Mouse (Mus musculus) stomach, embryonic 14.5 days (tissue): ENCODE measurements around the gene Pltp. TPM values are rescaled to one million over a fixed set of nuclear protein-coding genes. Genes with fewer than 3 reads are reported as not detected.
A peak's percentile ranks its signal among the peaks of the same experiment; 100 is the strongest.
"Not testable (repeated sequence)": the region's sequence is repeated elsewhere in the genome, so short reads cannot be mapped to it uniquely, and the experiment has no call there.

ENCODE experiments used
- ATAC-seq: fragments of 200-750 bp; cut with Nextera tagmentation; 2 replicates; pipeline ENCODE4 v1.8.0; 2017; ENCODE audit warnings: low read depth, moderate TSS enrichment; ENCODE audit not compliant: insufficient number of reproducible peaks, insufficient read depth, low FRiP score
- H3K27ac ChIP-seq: fragments of 300-500 bp; sonication (generic); 2 replicates; pipeline ENCODE4 v1.5.1; 2014; ENCODE audit warnings: mild to moderate bottlenecking, low read length, moderate library complexity, mixed read lengths
- H3K27me3 ChIP-seq: fragments of 300-500 bp; sonication (generic); 2 replicates; pipeline ENCODE4 v1.6.1; 2014; ENCODE audit warnings: low read length, control low read depth, mixed read lengths; ENCODE audit not compliant: control insufficient read depth, insufficient read depth
- H3K36me3 ChIP-seq: fragments of 300-500 bp; sonication (generic); 2 replicates; pipeline ENCODE4 v1.6.1; 2014; ENCODE audit warnings: mild to moderate bottlenecking, control low read depth, low read length, moderate library complexity, mixed read lengths; ENCODE audit not compliant: control insufficient read depth, insufficient read depth
- H3K4me1 ChIP-seq: fragments of 300-500 bp; sonication (generic); 2 replicates; pipeline ENCODE4 v1.6.1; 2014; ENCODE audit warnings: low read length, control low read depth, mixed read lengths; ENCODE audit not compliant: control insufficient read depth, insufficient read depth
- H3K4me2 ChIP-seq: fragments of 300-500 bp; sonication (generic); replicated peaks from 2 replicates; pipeline ENCODE4 v1.6.1; 2014; ENCODE audit warnings: low read depth, low read length, control low read depth
- H3K4me3 ChIP-seq: fragments of 300-500 bp; sonication (generic); 2 replicates; pipeline ENCODE4 v1.5.1; 2014; ENCODE audit warnings: low read depth, low read length, control low read depth
- H3K9ac ChIP-seq: fragments of 300-500 bp; sonication (generic); replicated peaks from 2 replicates; pipeline ENCODE4 v1.6.1; 2014; ENCODE audit warnings: low read depth, mild to moderate bottlenecking, control low read depth, low read length, moderate library complexity, mixed read lengths
- H3K9me3 ChIP-seq: fragments of 300-500 bp; sonication (generic); 2 replicates; pipeline ENCODE4 v1.6.1; 2016; ENCODE audit warnings: low read depth, low read length, control low read depth; ENCODE audit not compliant: control insufficient read depth
- WGBS: fragments of 180-500 bp; shearing (Covaris S2); extraction: QIAGEN DNeasy Blood & Tissue Kit; methylation state at CpG from one replicate; pipeline ENCODE4 v1.1.7; 2014; 5-methylcytosine and 5-hydroxymethylcytosine counted together
- polyA plus RNA-seq: library from polyadenylated mRNA; unstranded; fragments of >200 nt; fragmentation: Nextera tagmentation; extraction: Ambion mirVana; gene quantifications from 2 replicates; pipeline ENCODE4 v1.2.1, GENCODE M21; 2014

Pltp gene
- polyA plus RNA-seq, 1 experiment from 2014 or later, result 53.2 TPM

DNA sequence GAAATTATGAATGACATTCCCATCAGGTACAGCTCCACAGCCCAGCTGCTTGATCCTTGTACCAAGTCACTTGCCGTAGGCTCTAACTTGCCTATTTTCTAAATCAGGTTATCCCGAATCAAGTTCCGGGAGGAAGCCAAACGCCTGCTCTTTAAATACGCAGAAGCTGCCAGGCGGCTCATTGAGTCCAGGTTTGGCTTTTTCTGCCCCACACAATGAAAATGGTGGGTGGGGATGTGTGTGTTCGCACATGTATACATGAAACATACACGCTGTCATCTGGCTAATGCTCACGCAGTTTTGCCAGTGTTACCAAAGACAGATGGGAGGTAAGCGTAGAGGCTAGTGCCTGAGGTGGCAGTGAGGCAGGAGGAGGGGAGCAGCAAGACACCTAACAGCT is 29.1 kb upstream of the Pltp start:
- 94% methylated on average over 10 of the region's 10 CpGs for WGBS
- no peaks in the 10 kb centered on the region for H3K4me1 ChIP-seq
- no peak overlapping the region for H3K27ac ChIP-seq
- no peaks in the 10 kb centered on the region for H3K9me3 ChIP-seq
- peaks cover 89% of the 10 kb centered on the region for H3K36me3 ChIP-seq
- H3K9ac ChIP-seq, result no peak overlapping the region
- H3K27me3 ChIP-seq, result no peaks in the 10 kb centered on the region
- ATAC-seq, result no peak
- no peak overlapping the region for H3K4me3 ChIP-seq
- H3K4me2 ChIP-seq, result no peak overlapping the region

DNA sequence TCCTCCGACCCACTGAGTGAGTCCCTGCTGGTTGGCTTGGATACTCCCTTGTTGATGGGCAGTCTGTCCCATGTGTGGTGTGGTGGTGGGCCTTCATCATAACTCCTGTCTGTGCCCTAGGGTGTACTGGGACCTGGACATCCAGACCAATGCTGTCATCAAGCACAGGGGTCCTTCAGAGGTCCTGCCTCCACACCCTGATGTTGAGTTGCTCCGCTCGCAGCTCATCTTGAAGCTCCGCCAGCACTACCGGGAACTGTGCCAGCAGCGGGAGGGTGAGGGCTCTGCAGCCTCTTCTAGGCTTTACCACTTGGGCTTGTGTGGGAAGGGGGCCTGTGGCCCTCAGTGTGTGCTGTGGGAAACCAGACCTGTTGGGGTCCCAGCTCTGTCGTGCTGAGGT is 28.3 kb upstream of the Pltp start:
- H3K36me3 ChIP-seq, result peaks cover 81% of the 10 kb centered on the region
- H3K4me1 ChIP-seq, result peaks cover 2% of the 10 kb centered on the region; the same call in 1 of the 2 replicates
- no peak overlapping the region for H3K4me2 ChIP-seq
- no peaks in the 10 kb centered on the region for H3K9me3 ChIP-seq
- H3K27ac ChIP-seq, result no peak overlapping the region
- H3K27me3 ChIP-seq, result no peaks in the 10 kb centered on the region
- no peak overlapping the region for H3K9ac ChIP-seq
- WGBS, result 60% methylated on average over 7 of the region's 7 CpGs
- no peak for ATAC-seq
- no peak overlapping the region for H3K4me3 ChIP-seq

DNA sequence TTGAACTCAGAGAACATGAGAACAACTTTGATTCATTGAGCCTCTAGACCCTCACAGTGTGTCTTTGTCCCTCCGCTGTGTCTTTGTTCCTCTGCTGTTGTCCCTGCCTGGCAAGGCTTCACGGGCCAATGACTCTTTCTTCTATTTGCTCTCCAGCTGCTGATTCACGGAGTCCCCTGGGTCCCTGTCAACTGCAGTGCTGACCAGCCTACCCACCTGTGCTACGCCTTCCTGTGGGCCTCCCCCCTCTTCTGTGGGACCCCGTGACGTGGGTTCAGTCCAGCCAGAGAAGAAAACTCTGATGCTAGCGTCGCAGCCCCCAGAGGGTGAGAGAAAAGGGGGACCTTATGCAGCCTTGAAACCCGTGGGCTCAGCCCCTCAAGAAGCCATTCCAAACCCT is 25.1 kb upstream of the Pltp start:
- H3K36me3 ChIP-seq, result peaks cover 50% of the 10 kb centered on the region
- no peak for ATAC-seq
- no peak overlapping the region for H3K4me2 ChIP-seq
- no peak overlapping the region for H3K9ac ChIP-seq
- no peak overlapping the region for H3K4me3 ChIP-seq
- no peaks in the 10 kb centered on the region for H3K27me3 ChIP-seq
- no peak overlapping the region for H3K27ac ChIP-seq
- no peaks in the 10 kb centered on the region for H3K9me3 ChIP-seq
- peaks cover 11% of the 10 kb centered on the region; the same call in 1 of the 2 replicates for H3K4me1 ChIP-seq
- WGBS, result 86% methylated on average over 9 of the region's 9 CpGs

DNA sequence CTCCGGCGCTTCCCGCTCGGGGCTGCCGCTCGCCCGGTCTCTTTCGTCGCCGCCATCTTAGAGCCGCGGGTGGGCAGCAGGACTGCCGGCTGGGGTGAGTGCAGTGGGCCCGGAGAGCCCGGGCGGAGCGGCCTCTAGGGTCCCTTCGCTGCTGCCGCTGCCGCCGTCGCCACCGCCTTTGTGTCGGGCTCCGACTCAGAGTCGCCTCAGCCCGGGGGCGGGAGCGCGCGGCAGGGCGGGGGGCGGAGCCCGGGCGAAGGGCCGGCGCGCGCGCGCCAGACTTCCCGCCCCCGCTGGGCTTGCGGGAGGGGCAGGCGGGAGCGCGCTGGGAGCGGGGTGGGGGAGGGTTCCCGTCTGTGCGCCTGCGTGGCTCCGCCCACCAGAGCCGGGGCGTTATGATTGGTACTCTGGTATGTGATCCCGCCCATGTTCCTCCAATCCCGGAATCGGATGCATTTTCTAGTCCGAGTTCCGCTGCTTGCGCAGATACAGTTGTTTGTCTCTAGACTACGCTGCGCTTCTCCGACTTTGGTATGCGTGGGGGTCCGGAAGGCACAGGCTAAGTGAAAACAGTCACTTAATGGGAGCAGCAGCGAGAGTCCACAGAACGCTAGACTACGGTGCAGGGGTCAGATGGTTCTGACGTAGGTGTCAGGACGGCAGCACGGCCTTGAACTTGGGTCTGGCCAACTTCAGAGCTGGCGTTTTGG is 22.2 kb upstream of the Pltp start:
- peak; percentile 86 for ATAC-seq
- Histone ChIP-seq H3K4me2 (peak overlapping the region; percentile 89), H3K9ac (peak overlapping the region; percentile 100), H3K27ac (peak overlapping the region; percentile 100), H3K4me1 (peaks cover 11% of the 10 kb centered on the region; the same call in 1 of the 2 replicates), H3K36me3 (peaks cover 21% of the 10 kb centered on the region; the same call in 1 of the 2 replicates), H3K27me3 (no peaks in the 10 kb centered on the region), H3K4me3 (peak overlapping the region; percentile 97), H3K9me3 (no peaks in the 10 kb centered on the region)
- whole genome bisulfite sequencing, result under 1% methylated on average over 72 of the region's 72 CpGs

DNA sequence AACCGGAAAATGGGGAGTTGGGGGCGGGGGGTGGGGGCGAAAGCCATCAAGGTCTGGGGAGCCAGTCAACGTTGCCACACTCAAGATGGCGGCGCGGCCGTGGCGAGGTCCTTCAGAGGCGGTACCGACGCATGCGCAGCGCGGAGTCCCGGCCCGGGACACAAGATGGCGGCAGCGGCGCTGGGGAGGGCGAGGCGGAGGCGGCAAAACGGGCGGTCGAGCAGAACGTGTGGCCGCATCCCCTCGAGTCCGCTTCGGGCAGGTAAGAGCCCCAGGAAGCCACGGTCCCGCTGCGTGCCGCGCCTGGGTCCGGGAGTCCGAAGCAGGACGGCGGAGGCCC is 21.7 kb upstream of the Pltp start, which contains the start of gene Pcif1:
TSS of gene Pcif1 (plus strand) at position 77 of the 340 bp plus-strand sequence.
- peak within 1 kb of the TSS; percentile 97 for H3K4me3 ChIP-seq
- peak within 1 kb of the TSS; percentile 100 for H3K9ac ChIP-seq
- peak within 1 kb of the TSS; percentile 100 for H3K27ac ChIP-seq
- peaks cover 17% of the 10 kb centered on the region; the same call in 1 of the 2 replicates for H3K36me3 ChIP-seq
- peaks cover 15% of the 10 kb centered on the region; the same call in 1 of the 2 replicates for H3K4me1 ChIP-seq
- H3K27me3 ChIP-seq, result no peaks in the 10 kb centered on the region
- WGBS, result under 1% methylated on average over 40 of the region's 40 CpGs
- no peaks in the 10 kb centered on the region for H3K9me3 ChIP-seq
- ATAC-seq, result peak; percentile 77
- H3K4me2 ChIP-seq, result peak within 1 kb of the TSS; percentile 89

DNA sequence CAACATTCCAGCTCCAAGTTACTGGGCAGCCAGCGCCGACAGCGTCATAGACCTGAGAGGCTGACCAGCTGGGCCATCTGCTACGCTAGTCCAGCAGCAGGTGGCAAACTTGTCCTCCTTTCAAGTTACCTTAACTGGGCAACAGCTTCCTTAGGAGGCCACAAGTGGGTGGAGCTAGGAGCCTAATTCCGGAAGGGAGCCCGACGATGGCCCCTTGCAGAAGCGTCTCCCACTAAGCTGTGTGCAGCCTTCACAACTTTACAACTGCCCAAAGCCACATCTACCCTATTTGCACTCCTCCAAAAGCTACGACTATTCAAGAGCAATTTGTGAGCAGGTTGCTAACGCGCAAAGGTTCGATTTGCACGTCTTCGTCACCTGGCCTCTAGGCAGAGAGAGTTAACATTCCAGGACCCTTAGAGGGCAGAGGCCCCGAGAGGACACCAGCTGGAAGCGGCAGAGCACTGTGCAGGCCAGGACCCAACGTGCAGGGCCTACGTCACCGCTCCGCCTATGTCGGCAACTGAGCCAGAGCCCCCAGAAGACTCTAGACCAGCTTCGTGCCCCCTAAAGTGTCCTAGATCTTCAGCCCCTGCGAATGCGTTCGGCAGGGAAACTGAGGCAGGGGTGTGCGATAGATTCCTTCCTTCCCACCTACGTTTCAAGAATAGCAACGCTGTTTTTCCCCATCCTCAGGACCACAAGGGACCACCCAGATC is 21.2 kb upstream of the Pltp start:
- ATAC-seq, result peak; percentile 50; the same call in 1 of the 2 replicates
- Histone ChIP-seq H3K9ac (peak overlapping the region; percentile 100), H3K27ac (peak overlapping the region; percentile 100), H3K4me2 (peak overlapping the region; percentile 89), H3K27me3 (no peaks in the 10 kb centered on the region), H3K36me3 (peaks cover 12% of the 10 kb centered on the region; the same call in 1 of the 2 replicates), H3K4me3 (peak overlapping the region; percentile 97), H3K9me3 (no peaks in the 10 kb centered on the region), H3K4me1 (peaks cover 18% of the 10 kb centered on the region; the same call in 1 of the 2 replicates)
- WGBS, result 3% methylated on average over 28 of the region's 28 CpGs

DNA sequence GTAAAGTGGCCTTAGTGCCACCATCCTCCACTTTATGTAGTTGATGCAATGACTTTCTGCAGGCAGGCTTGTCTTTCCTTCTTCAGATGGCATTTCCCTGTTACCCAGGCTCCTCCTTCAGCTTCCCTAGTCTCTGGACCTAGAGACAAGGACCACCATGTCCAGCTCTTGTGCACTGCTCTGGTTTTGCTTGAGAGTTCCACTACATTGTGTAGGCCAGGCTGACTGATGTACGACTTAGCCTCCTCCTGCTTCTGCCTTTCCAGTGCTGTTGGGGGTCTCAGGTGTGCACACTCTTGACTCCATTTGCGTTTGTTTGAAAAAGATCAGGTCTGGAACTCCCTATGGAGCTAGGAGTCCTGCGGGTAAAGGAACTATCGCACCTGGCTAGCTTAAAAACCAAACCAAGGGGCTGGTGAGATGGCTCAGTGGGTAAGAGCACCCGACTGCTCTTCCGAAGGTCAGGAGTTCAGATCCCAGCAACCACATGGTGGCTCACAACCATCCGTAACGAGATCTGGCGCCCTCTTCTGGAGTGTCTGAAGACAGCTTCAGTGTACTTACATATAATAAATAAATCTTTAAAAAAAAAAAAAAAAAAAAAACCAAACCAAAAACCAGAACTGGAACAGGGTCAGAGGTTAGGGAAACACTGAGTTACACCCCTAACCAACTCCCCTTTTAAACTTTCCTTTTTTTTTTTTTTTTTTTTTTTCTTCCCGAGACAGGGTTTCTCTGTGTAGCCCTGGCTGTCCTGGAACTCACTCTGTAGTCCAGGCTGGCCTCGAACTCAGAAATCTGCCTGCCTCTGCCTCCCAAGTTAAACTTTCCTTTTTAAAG is 20.1 kb upstream of the Pltp start:
- not testable (repeated sequence) for H3K36me3 ChIP-seq, H3K9ac ChIP-seq, H3K9me3 ChIP-seq, ATAC-seq, H3K27me3 ChIP-seq
- Histone ChIP-seq H3K4me2 (peak overlapping the region; percentile 89), H3K4me3 (peak overlapping the region; percentile 97; the same call in 1 of the 2 replicates), H3K27ac (peak overlapping the region; percentile 33; the same call in 1 of the 2 replicates), H3K4me1 (peaks cover 18% of the 10 kb centered on the region; the same call in 1 of the 2 replicates)
- 65% methylated on average over 11 of the region's 11 CpGs for WGBS

DNA sequence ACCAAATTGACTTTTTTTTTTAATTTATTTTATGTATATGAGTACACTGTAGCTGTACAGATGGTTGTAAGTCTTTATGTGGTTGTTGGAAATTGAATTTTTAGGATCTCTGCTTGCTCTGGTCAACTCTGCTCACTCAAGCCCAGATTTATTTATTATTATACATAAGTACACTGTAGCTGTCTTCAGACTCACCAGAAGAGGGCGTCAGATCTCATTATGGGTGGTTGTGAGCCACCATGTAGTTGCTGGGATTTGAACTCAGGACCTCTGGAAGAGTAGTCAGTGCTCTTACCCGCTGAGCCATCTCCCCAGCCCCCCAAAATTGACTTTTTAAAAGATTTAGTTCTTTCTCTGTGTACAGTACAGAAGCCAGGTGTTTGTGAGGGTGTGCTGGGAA is 18.1 kb upstream of the Pltp start:
- H3K4me2 ChIP-seq, H3K27me3 ChIP-seq, ATAC-seq, H3K9me3 ChIP-seq, H3K4me3 ChIP-seq, H3K36me3 ChIP-seq, H3K27ac ChIP-seq, H3K9ac ChIP-seq: not testable (repeated sequence)
- WGBS, result 53% methylated on average over 2 of the region's 2 CpGs
- H3K4me1 ChIP-seq, result peaks cover 15% of the 10 kb centered on the region; the same call in 1 of the 2 replicates
